Mouse (Mus musculus) left cerebral cortex, adult 18-20 months (tissue): ENCODE results near the gene Itga3. TPM values are rescaled to one million over a fixed set of nuclear protein-coding genes. Genes with fewer than 3 reads are reported as not detected.

Source experiments
- DNase-seq, 2 experiments: peaks; one replicate each; pipeline ENCODE4 v3.0.0; 2021 to 2022; ENCODE audit warnings: low spot score in 2 of 2, mixed read lengths in 1 of 2
- long read RNA-seq, 2 experiments: library from polyadenylated mRNA; stranded (forward); transcript quantifications; one replicate each; pipeline ENCODE4 v2.0.0; 2021
- total RNA-seq, 2 experiments: library from RNA; stranded (reverse); gene quantifications; 2 replicates each; pipeline ENCODE4 v1.2.3; 2021

Gene Itga3
- 10 to 100 TPM; 17.2 to 19.3 TPM for total RNA-seq
- long read RNA-seq, experiment 1, full-length matches to known transcripts, result 4 of 15 reads
- long read RNA-seq, experiment 1, partial matches to known transcripts, result 10 of 15 reads
- long read RNA-seq, experiment 1, other reads (novel, unspliced or antisense), result 1 of 15 reads
- long read RNA-seq, experiment 2, partial matches to known transcripts, result 3 of 4 reads
- long read RNA-seq, experiment 2, other reads (novel, unspliced or antisense), result 1 of 4 reads

- DNase-seq, result peak; percentile 55 to 61
Observed at GRCm38 (mm10) chr11:95076536-95077111, at the start of gene Itga3. TSS of gene Itga3 (minus strand) at chr11:95076801.

DNA sequence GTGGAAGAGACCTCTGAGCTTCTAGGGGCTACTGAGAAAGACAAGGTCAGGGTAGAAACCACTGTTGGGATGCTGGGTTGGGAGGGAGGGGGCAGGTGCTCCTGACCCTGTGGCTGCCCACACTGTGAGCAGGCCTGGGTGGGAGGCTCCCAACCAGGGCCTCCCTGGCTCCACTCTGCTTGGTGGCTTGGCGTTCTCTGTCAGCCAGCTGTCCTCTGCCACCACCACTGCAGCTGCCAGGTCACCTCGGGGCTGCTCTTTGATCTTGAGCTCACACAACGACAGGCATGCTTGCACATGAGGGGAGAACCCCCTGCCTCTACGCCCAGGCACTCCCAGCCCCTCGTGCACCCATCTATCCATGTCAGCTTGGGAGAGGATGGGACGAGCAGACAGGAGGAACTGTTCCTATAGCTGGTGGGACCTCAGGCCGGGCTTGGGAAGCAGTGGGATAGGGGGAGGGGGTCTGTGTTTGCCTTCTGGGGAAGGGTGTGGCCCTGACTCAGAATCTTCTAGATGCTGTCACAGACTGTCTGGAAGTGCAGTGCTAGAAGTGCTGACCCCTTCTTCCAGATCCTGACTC lies 48.9 kb upstream of the Itga3 start:
- DNase-seq, result no peak

- DNase-seq, result no peak
Observed at GRCm38 (mm10) chr11:95122100-95122489, 45.5 kb upstream of the Itga3 start.

DNA sequence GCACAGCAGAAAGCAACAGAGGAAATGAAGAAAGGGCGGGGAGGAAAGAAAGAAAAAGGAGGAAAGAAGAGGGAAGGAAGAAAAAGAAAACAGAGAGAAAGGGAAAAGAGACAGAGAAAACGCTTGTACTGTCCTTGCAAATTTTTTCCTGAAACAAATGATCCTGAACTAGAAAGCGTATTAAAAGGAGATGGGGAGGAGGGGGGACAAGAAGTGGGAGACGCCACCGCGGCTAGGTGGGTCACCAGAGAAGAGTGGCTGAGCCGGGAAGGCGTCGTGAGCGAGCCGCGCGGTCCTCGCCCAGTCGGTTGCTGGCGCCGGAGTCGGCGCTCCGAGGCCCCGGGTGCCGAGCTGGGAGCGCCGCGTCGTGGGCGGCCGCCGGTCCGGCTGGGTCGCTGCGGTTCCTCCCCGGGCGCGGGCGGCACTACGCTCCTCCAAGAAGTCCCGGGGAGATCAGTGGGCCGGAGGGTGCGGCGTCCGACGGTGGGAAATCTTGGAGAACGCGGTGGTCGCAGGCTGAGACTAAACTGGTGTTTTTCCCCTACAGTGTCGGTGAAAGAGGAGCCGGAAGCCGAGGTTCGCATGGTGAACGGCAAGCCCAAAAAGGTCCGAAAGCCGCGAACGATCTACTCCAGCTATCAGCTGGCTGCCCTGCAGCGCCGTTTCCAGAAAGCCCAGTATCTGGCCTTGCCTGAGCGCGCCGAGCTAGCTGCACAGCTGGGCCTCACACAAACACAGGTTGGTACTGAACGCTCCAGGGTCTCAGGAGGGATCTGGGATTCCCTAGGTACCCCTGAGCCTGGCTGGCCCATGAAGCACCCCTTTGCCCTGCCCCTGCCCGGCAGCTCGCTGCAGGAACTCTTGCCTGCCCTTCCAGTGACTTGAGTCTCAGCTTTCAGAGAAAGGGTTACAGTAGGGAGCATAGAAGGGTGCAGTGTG lies 44.8 kb upstream of the Itga3 start:
- no peak for DNase-seq

- DNase-seq, result no peak
Observed at GRCm38 (mm10) chr11:95120633-95121020, 44.0 kb upstream of the Itga3 start.

GRCm38 (mm10) chr11:95119990-95120632 lies 43.5 kb upstream of the Itga3 start, which contains the start of gene Dlx3:
TSS of gene Dlx3 (plus strand) at chr11:95120119.
- DNase-seq, result peak in 1 of 2 experiments; percentile 9

- peak; percentile 69 to 80 for DNase-seq
Observed at GRCm38 (mm10) chr11:95118505-95118904, 41.9 kb upstream of the Itga3 start.

DNA sequence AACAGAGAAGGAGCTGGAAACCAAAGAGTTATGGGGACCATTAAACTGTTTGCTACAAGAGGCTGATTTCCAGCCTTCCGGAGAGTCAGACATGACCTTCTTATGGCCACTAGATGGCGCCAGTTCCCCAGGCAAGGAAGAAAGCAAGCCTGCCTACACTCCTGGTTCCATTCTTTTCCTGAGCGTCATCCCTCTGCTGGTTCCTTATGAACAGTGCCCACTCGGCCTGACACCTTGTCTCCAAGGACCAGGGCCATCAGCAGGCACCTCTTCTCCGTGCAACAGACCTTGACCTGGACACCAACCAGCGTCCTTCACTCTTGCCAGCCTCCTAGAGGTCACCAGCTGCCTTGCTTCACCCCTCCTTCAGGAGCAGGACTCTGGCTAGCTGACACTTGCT lies 40.4 kb upstream of the Itga3 start:
- DNase-seq, result peak; percentile 65 to 70

- no peak for DNase-seq
Observed at GRCm38 (mm10) chr11:95110081-95110480, 33.5 kb upstream of the Itga3 start.

GRCm38 (mm10) chr11:95109000-95109399 lies 32.4 kb upstream of the Itga3 start:
- no peak for DNase-seq

GRCm38 (mm10) chr11:95106440-95107236 lies 30.0 kb upstream of the Itga3 start:
- DNase-seq, result peak; percentile 70 to 78

GRCm38 (mm10) chr11:95105274-95105874 lies 28.8 kb upstream of the Itga3 start:
- DNase-seq, result no peak

GRCm38 (mm10) chr11:95104266-95104665 lies 27.7 kb upstream of the Itga3 start:
- no peak for DNase-seq

- DNase-seq, result no peak
Observed at GRCm38 (mm10) chr11:95102161-95102904, 25.7 kb upstream of the Itga3 start.

DNA sequence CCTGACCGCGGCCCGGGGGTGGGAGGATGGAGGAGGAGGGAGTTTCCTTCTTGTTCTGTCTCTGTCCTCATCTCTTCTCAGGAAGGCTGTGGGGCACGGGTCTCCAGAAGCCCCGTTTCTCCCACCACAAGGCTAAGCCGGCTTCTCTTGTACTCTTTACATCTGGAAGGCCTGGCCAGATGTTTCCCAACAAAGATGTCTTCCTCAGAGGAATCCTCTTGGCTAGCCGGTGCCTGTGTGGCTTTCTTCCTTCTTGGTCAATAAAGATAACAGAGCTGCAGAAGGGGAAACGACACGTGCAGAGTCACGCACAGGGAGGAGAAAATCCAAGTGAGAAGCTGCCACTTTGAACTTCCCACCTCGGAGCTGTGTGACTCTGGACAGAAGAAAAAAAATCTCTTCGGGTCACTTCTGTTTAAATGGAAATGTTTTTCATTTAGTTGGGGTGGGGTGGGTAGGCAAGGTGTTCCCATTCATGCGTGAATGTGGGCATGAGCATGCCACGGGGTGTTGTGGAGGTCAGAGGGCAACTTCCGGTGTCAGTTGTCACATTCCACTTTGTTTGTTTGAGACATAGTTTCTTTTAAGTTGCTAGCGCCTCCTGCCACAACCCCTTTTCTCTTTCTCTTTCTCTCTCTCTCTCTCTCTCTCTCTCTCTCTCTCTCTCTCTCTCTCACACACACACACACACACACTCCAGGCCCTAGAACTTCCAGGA lies 24.6 kb upstream of the Itga3 start:
- DNase-seq, result no peak

DNA sequence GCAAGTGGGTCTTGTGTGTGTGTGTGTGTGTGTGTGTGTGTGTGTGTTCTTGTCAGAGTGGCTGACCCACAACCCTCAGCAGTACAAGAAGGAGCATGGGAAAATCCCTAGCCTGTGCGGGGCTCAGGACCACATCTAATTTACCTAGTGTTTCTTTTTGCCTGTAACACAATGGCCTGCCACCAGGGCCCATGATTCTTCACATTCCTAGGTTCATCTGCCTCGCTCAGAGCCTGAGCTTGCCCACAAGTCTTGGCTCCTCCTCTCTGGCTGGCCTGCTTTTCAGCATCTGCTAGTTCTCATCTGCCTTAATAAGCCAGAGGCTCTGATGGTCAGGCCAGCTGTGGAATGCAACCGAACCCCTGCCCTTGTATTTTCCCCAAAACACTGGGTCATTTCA lies 23.8 kb upstream of the Itga3 start:
- DNase-seq, result no peak

DNA sequence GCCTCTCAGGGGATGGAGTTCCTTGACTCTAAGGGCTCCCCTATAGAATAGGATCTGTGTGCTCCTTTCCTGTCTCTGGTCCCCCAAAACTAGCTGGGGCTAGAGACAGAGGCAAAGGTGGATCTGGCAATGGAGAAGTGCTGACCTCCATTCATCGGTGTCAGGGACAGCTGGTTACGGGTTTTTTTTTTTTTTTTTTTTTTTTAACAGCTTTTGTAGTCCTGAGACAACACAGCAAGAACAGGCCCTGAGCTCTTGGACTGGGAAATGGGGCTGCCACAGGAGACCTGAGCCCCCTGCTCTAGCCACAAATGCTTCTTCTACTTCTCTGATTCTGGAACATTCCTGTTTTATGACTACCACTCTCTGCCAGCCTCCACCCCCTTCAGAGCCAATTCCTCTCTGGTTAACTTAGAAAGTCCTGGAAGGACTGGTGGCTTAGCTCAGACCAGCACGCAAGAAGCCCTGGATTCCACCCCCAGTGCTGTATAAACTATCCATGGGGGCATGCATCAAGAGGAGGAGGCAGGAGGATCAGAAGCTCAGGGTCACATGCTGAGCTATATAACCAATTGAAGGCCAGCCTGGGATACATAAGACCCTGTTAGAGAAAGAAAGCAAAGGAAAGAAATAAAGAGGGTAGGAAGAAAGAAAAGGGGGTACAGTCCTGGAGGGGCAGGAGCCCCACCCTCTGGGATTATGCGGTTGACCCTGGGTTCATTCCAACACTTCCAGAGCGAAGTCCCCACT lies 21.9 kb upstream of the Itga3 start:
- no peak for DNase-seq

DNA sequence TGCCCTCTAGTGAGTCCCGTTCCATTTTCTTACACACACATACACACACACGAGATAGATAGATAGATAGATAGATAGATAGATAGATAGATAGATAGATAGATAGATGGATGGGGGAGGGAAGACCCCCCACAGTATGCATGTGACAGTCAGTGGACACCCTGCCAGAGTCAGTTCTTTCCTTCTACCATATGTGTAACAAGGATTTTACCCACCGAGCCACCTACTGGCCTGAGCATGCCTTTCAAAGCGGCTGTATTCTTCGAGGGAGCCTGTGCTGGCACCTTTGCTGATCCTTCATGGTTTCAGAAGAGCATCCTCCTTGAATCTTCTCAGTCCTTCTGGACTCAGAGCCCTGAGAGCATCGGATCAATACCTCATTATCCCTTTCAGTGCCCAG lies 21.3 kb upstream of the Itga3 start:
- DNase-seq, result no peak
